Mouse (Mus musculus) thymus, adult 2 months (tissue): ENCODE measurements at regions not wholly inside any gene's neighbourhood (a gene's known extent, or its start where the extent isn't known, plus 50 kb on each side); places are given as distances from the start of the nearest gene placed in this dataset.

Source experiments
- CTCF ChIP-seq: fragments of 200-500 bp; IDR thresholded peaks from 2 replicates; pipeline ENCODE4 v1.5.1; 2012; ENCODE audit warnings: mild to moderate bottlenecking, control low read depth, low read length, moderate library complexity, borderline replicate concordance; ENCODE audit not compliant: control insufficient read depth, poor library complexity, insufficient read depth; ENCODE audit errors: extremely low read depth
- POLR2A ChIP-seq: fragments of 200-500 bp; IDR thresholded peaks from 2 replicates; pipeline ENCODE4 v1.6.1; 2012; ENCODE audit warnings: mild to moderate bottlenecking, low read length, control low read depth, moderate library complexity; ENCODE audit not compliant: control insufficient read depth, poor library complexity, insufficient read depth; ENCODE audit errors: extremely low read depth

GRCm38 (mm10) chr10:97159831-97160575 is 319.4 kb upstream of the Dcn start:
- TF ChIP-seq CTCF (no peak), POLR2A (no peak)
